Mouse (Mus musculus): ENCODE measurements at regions not wholly inside any gene's neighbourhood (a gene's known extent, or its start where the extent isn't known, plus 50 kb on each side); places are given as distances from the start of the nearest gene placed in this dataset.

DNA sequence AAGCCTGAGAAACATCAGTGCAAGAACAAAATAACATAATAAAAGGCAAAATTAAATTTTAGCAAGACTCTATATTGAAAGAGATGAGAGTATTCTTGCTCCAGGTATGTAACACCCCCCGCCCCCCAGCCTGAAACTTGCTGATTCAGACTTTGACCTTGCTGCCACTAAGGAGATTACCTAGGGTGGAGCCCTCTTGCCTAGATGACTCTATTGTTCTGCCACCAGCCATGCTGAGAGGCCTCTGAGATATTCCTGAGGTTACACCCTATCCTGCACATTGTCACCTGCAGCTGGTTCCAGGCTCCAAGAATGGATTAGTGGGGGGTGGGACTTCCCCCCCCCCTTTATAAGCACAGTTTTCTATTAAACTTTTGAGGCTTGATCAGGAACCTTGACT is 548.3 kb upstream of the Stxbp6 start:
- TF ChIP-seq TCF12 (IDR thresholded peaks at IDR 0.05; ENCODE audit: low read depth, low read length) = no peak
- no peak for TF ChIP-seq GABPA (IDR thresholded peaks at IDR 0.05; ENCODE audit: low read depth, low read length)
- TF ChIP-seq BHLHE40 (IDR thresholded peaks at IDR 0.05; ENCODE audit: borderline replicate concordance, low read depth, low read length) = no peak
- Histone ChIP-seq H3K9ac (ENCODE audit: control insufficient read depth, low read depth, low read length, poor library complexity, severe bottlenecking) (no peak overlapping the region), H3K27me3 (ENCODE audit: control insufficient read depth in 1 of 2, insufficient read depth in 2 of 2, low read length in 2 of 2) (no peaks in the 10 kb centered on the region), H3K9me3 (replicated peaks; ENCODE audit: insufficient read depth, low read length) (no peaks in the 10 kb centered on the region), H3K36me3 (ENCODE audit: control insufficient read depth in 1 of 2, insufficient read depth in 2 of 2, low read length in 2 of 2) (no peaks in the 10 kb centered on the region), H3K4me1 (ENCODE audit: control insufficient read depth in 1 of 2, insufficient read depth in 2 of 2, low read length in 2 of 2) (peaks cover 0 to 4% of the 10 kb centered on the region in 2 experiments; a peak in 2 of 4 replicates), H3K79me2 (ENCODE audit: control insufficient read depth, insufficient read depth, low read length, poor library complexity) (no peaks in the 10 kb centered on the region), H3K27ac (ENCODE audit: control insufficient read depth, low read depth, low read length) (no peak overlapping the region), H3K4me3 (ENCODE audit: control insufficient read depth in 1 of 2, insufficient read depth in 1 of 2, low read depth in 2 of 2, low read length in 2 of 2) (no peak overlapping the region)
- no peak for DNase-seq (ENCODE audit: low read depth, low spot score)

GRCm38 (mm10) chr12:45620056-45620455 is 545.5 kb upstream of the Stxbp6 start:
- Histone ChIP-seq H3K9me3 (replicated peaks; ENCODE audit: insufficient read depth, low read length) (no peaks in the 10 kb centered on the region), H3K27ac (ENCODE audit: control insufficient read depth, low read depth, low read length) (no peak overlapping the region), H3K36me3 (ENCODE audit: control insufficient read depth in 1 of 2, insufficient read depth in 2 of 2, low read length in 2 of 2) (no peaks in the 10 kb centered on the region), H3K4me1 (ENCODE audit: control insufficient read depth in 1 of 2, insufficient read depth in 2 of 2, low read length in 2 of 2) (no peaks in the 10 kb centered on the region), H3K9ac (ENCODE audit: control insufficient read depth, low read depth, low read length, poor library complexity, severe bottlenecking) (no peak overlapping the region), H3K4me3 (ENCODE audit: control insufficient read depth in 1 of 2, insufficient read depth in 1 of 2, low read depth in 2 of 2, low read length in 2 of 2) (no peak overlapping the region), H3K27me3 (ENCODE audit: control insufficient read depth in 1 of 2, insufficient read depth in 2 of 2, low read length in 2 of 2) (no peaks in the 10 kb centered on the region), H3K79me2 (ENCODE audit: control insufficient read depth, insufficient read depth, low read length, poor library complexity) (no peaks in the 10 kb centered on the region)
- DNase-seq (ENCODE audit: low read depth, low spot score) = no peak
- no peak for TF ChIP-seq TCF12 (IDR thresholded peaks at IDR 0.05; ENCODE audit: low read depth, low read length)

DNA sequence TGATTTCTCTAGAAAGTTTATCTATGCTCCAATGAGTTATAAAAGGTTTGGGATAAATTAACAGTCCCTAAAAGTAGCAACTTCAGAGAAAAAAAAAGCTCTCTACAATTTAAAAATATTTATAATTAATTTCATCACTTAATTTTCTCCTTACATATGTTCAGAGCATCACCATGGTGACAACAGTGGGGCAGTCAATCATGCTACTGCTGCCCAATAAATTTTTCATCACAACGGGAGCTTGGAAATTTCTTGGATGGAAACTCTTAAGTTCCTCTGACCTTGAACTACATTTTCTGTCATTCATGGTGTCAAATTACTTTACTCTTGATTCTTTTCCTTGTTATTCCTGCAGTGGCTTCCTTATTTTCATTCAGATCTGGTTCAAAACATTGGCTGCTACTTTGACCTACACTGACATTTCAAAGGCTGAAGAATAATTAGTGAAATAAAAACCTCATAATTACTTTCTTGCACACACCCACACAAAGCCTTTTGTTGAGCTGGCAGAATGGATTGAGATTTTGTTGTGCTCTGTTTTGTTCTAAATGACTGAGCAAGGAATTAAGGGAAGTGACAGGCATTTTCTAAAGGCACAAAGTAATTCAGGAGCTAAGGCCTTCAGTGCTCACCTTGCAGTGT is 540.1 kb upstream of the Stxbp6 start:
- no peaks in the 10 kb centered on the region for H3K4me1 ChIP-seq (ENCODE audit: control insufficient read depth in 1 of 2, insufficient read depth in 2 of 2, low read length in 2 of 2)

More for the DNA sequence above, 540.1 kb upstream of the Stxbp6 start:
- Histone ChIP-seq H3K27ac (ENCODE audit: control insufficient read depth, low read depth, low read length) (no peak overlapping the region), H3K9me3 (replicated peaks; ENCODE audit: insufficient read depth, low read length) (no peaks in the 10 kb centered on the region), H3K4me3 (ENCODE audit: control insufficient read depth in 1 of 2, insufficient read depth in 1 of 2, low read depth in 2 of 2, low read length in 2 of 2) (no peak overlapping the region), H3K36me3 (ENCODE audit: control insufficient read depth in 1 of 2, insufficient read depth in 2 of 2, low read length in 2 of 2) (no peaks in the 10 kb centered on the region), H3K9ac (ENCODE audit: control insufficient read depth, low read depth, low read length, poor library complexity, severe bottlenecking) (no peak overlapping the region), H3K27me3 (ENCODE audit: control insufficient read depth in 1 of 2, insufficient read depth in 2 of 2, low read length in 2 of 2) (no peaks in the 10 kb centered on the region), H3K79me2 (ENCODE audit: control insufficient read depth, insufficient read depth, low read length, poor library complexity) (no peaks in the 10 kb centered on the region)
- DNase-seq (ENCODE audit: low read depth, low spot score) = no peak
- no peak for TF ChIP-seq POLR2AphosphoS5 (IDR thresholded peaks at IDR 0.05; ENCODE audit: borderline replicate concordance, low read depth, low read length)
- TF ChIP-seq SMC3 (IDR thresholded peaks at IDR 0.05; ENCODE audit: low read depth, low read length) = no peak
- TF ChIP-seq POLR2AphosphoS2 (IDR thresholded peaks at IDR 0.05; ENCODE audit: low read length) = no peak
- no peak for TF ChIP-seq TBP (IDR thresholded peaks at IDR 0.05; ENCODE audit: low read depth, low read length)
- no peak for TF ChIP-seq ZKSCAN1 (IDR thresholded peaks at IDR 0.05; ENCODE audit: low read depth, low read length)
- no peak for TF ChIP-seq RAD21 (IDR thresholded peaks at IDR 0.05; ENCODE audit: low read depth, low read length)
- TF ChIP-seq USF2 (IDR thresholded peaks at IDR 0.05; ENCODE audit: borderline replicate concordance in 1 of 2, insufficient read depth in 1 of 2, low read depth in 1 of 2, low read length in 2 of 2) = no peak
- TF ChIP-seq UBTF (IDR thresholded peaks at IDR 0.05; ENCODE audit: borderline replicate concordance, insufficient read depth, low read depth, low read length) = no peak
- TF ChIP-seq USF1 (IDR thresholded peaks at IDR 0.05; ENCODE audit: low read depth, low read length) = no peak
- no peak for TF ChIP-seq EP300 (IDR thresholded peaks at IDR 0.05; ENCODE audit: low read depth in 1 of 2, low read length in 2 of 2)
- TF ChIP-seq MAZ (IDR thresholded peaks at IDR 0.05; ENCODE audit: low read depth, low read length) = no peak
- TF ChIP-seq NELFE (IDR thresholded peaks at IDR 0.05; ENCODE audit: low read depth, low read length) = no peak
- no peak for TF ChIP-seq ZMIZ1 (IDR thresholded peaks at IDR 0.05; ENCODE audit: low read depth, low read length)
- TF ChIP-seq RCOR1 (IDR thresholded peaks at IDR 0.05; ENCODE audit: low read depth, low read length) = no peak
- TF ChIP-seq SIN3A (IDR thresholded peaks at IDR 0.05; ENCODE audit: low read length) = no peak
- TF ChIP-seq MAFK (IDR thresholded peaks at IDR 0.05; ENCODE audit: borderline replicate concordance, low read depth, low read length) = no peak
- no peak for TF ChIP-seq MAX (IDR thresholded peaks at IDR 0.05; ENCODE audit: low read length)
